Mouse (Mus musculus): ENCODE data around the gene Soat1. TPM values are rescaled to one million over a fixed set of nuclear protein-coding genes. Genes with fewer than 3 reads are reported as not detected.

Gene Soat1
- polyA plus RNA-seq, 1 experiment from 2014 or later: 11.7 TPM

DNA sequence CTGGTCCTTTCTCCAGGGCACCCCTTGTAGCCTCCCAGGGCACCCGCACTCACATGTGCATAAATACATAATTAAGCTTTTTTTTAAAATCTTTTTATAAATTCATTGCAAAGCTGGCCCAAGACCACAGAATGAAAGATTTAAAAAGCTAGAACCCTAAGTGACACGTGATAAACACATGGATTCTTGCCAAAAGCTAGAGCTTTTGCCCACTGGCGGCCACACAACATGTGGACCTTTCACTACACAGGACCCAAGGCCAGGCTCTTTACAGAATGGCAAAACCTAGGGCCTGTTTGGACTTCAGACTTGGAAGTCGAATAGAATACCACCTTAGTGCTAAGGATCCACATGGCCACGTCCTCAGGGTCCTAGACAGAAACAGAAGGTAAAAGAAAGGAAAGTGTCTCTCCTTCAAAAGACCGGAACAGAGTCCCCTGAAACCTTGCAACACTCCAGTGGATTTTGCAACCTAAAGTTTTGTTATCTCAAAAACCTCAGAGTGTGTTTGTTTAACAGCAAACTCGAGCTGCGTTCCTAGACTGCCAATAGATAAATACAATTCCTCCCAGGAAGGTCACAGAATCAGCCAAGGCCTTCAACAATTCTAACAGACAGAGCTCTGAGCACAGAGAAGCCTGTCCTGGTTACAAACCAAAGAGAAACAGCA is 15.6 kb downstream of the Soat1 start:
- H3K4me2 ChIP-seq (replicated peaks): no peak overlapping the region
- WGBS: 87% methylated on average over 8 of the region's 8 CpGs
- no peaks in the 10 kb centered on the region for H3K9me3 ChIP-seq (ENCODE audit: control insufficient read depth, low read length)
- ATAC-seq (ENCODE audit: low FRiP score): no peak
- no peaks in the 10 kb centered on the region for H3K27me3 ChIP-seq (ENCODE audit: control insufficient read depth, insufficient read depth, low read length)
- H3K27ac ChIP-seq: no peak overlapping the region
- no peak overlapping the region for H3K9ac ChIP-seq
- no peak for DNase-seq (ENCODE audit: low spot score)
- no peaks in the 10 kb centered on the region for H3K36me3 ChIP-seq (replicated peaks; ENCODE audit: control insufficient read depth, insufficient read depth)
- no peaks in the 10 kb centered on the region for H3K4me1 ChIP-seq (replicated peaks; ENCODE audit: control insufficient read depth, insufficient read depth, low read length)
- no peak overlapping the region for H3K4me3 ChIP-seq (replicated peaks; ENCODE audit: low read length)

DNA sequence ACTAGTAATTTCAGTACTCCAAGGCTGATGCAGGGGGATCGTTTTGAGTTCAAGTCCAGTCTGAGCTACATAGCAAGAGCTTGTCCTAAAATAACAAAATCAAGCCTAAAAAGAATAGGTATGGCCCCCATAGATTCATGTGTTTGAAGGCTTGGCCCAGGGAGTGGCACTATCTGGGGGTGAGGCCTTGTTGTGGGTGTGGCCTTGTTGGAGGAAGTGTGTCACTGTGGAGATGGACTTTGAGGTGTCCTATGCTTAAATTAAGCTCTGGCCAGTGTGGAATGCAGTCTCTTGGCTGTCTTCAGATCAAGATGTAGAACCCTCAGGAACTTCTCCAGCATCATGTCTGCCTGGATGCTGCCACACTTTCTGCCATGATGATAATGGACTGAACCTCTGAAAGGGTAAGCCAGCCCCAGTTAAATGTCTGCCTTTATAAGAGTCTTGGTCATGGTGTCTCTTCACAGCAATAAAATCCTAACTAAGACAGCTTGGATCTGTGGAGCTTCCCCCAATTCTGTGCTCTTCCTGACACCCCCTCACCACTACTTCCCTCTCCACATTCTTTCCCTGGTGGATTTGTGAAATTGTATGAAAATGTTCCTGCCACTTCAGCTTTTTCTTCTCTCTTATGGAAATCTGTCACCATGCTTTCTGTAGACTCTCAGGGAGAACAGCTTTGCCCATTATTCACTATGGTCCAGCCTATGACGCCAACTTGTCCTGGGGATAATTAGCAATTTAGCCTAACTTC is 18.9 kb downstream of the Soat1 start:
- Histone ChIP-seq H3K4me3 (replicated peaks; ENCODE audit: low read length) (no peak overlapping the region), H3K4me2 (replicated peaks) (no peak overlapping the region), H3K9me3 (ENCODE audit: control insufficient read depth, low read length) (no peaks in the 10 kb centered on the region), H3K4me1 (replicated peaks; ENCODE audit: control insufficient read depth, insufficient read depth, low read length) (no peaks in the 10 kb centered on the region), H3K27me3 (ENCODE audit: control insufficient read depth, insufficient read depth, low read length) (no peaks in the 10 kb centered on the region), H3K36me3 (replicated peaks; ENCODE audit: control insufficient read depth, insufficient read depth) (no peaks in the 10 kb centered on the region), H3K27ac (no peak overlapping the region), H3K9ac (no peak overlapping the region)
- WGBS: 89% methylated on average over 2 of the region's 2 CpGs
- ATAC-seq (ENCODE audit: low FRiP score): no peak
- no peak for DNase-seq (ENCODE audit: low spot score)

DNA sequence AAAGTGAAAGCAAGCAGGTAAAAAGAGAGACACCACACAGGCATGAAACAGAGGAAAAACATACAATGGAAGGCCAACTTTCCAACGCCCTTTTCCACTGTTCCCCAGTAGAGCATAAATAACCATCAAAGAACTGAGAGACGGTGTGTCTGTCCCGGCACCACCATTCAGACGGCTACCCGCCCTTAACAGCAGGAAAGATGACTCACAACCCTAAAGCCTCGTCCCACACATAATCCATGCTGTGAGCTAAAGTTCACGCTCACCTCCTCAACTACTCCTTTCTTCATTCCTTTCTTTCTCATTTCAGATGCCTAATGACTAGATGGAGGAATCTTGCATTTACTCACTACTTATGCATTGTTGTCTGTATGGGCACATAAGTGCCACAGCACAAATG is 19.7 kb downstream of the Soat1 start:
- no peak overlapping the region for H3K4me3 ChIP-seq (replicated peaks; ENCODE audit: low read length)

DNA sequence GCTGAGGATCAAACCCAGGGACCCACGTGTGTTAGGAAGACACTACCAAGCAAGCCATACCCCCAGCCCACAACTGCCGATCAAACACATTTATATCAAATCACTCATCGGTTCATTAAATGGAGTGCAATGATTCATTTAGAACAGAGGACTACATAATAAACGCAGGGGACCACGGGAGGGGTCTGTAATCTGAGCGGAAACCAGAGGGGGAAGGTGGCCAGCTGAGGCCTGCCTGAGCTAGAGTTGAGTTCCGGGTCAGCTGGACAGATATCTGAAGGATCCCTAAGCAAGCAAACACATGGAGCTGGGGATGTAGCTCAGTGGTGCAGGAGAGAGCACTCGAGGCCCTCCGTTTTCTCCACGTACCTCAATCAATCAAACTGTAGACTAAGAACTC is 20.3 kb downstream of the Soat1 start:
- 78% methylated on average over 10 of the region's 10 CpGs for WGBS
- ATAC-seq (ENCODE audit: low FRiP score) (no peak), DNase-seq (ENCODE audit: low spot score) (no peak)
- no peaks in the 10 kb centered on the region for H3K27me3 ChIP-seq (ENCODE audit: control insufficient read depth, insufficient read depth, low read length)
- H3K36me3 ChIP-seq (replicated peaks; ENCODE audit: control insufficient read depth, insufficient read depth): no peaks in the 10 kb centered on the region
- H3K4me3 ChIP-seq (replicated peaks; ENCODE audit: low read length): no peak overlapping the region
- no peak overlapping the region for H3K27ac ChIP-seq
- no peaks in the 10 kb centered on the region for H3K4me1 ChIP-seq (replicated peaks; ENCODE audit: control insufficient read depth, insufficient read depth, low read length)
- no peak overlapping the region for H3K9ac ChIP-seq
- no peaks in the 10 kb centered on the region for H3K9me3 ChIP-seq (ENCODE audit: control insufficient read depth, low read length)
- H3K4me2 ChIP-seq (replicated peaks): no peak overlapping the region

More for the DNA sequence above, 19.7 kb downstream of the Soat1 start:
- no peak overlapping the region for H3K4me2 ChIP-seq (replicated peaks)
- H3K9me3 ChIP-seq (ENCODE audit: control insufficient read depth, low read length): no peaks in the 10 kb centered on the region
- H3K36me3 ChIP-seq (replicated peaks; ENCODE audit: control insufficient read depth, insufficient read depth): no peaks in the 10 kb centered on the region
- ATAC-seq (ENCODE audit: low FRiP score) (no peak), DNase-seq (ENCODE audit: low spot score) (no peak)
- WGBS: 66% methylated on average over 7 of the region's 7 CpGs
- no peaks in the 10 kb centered on the region for H3K27me3 ChIP-seq (ENCODE audit: control insufficient read depth, insufficient read depth, low read length)
- no peak overlapping the region for H3K27ac ChIP-seq
- H3K9ac ChIP-seq: no peak overlapping the region
- no peaks in the 10 kb centered on the region for H3K4me1 ChIP-seq (replicated peaks; ENCODE audit: control insufficient read depth, insufficient read depth, low read length)

DNA sequence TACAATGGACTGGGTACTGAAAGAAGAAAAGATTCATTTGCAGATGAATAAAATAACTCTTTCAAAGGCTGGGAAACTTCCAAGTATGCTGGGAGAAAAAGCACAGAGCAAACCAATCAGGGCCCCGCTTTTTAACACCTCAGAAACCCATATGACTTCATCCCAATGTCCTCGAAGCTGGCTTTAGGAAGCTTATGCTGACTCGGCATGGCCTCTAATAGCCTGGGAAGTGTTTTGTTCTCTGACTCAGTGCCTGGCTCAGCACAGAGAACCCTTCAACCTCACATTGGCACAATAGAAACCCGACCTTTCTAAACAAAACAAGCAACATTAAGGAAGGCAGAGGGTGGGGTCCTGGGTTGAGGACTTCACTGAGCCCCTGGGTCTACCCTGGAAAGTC is 23.7 kb downstream of the Soat1 start:
- Histone ChIP-seq H3K4me1 (replicated peaks; ENCODE audit: control insufficient read depth, insufficient read depth, low read length) (no peaks in the 10 kb centered on the region), H3K4me2 (replicated peaks) (no peak overlapping the region), H3K36me3 (replicated peaks; ENCODE audit: control insufficient read depth, insufficient read depth) (no peaks in the 10 kb centered on the region), H3K4me3 (replicated peaks; ENCODE audit: low read length) (no peak overlapping the region), H3K9ac (no peak overlapping the region), H3K27me3 (ENCODE audit: control insufficient read depth, insufficient read depth, low read length) (no peaks in the 10 kb centered on the region), H3K27ac (no peak overlapping the region), H3K9me3 (ENCODE audit: control insufficient read depth, low read length) (no peaks in the 10 kb centered on the region)
- 36% methylated on average over 4 of the region's 4 CpGs for WGBS
- no peak for ATAC-seq (ENCODE audit: low FRiP score)
- no peak for DNase-seq (ENCODE audit: low spot score)

DNA sequence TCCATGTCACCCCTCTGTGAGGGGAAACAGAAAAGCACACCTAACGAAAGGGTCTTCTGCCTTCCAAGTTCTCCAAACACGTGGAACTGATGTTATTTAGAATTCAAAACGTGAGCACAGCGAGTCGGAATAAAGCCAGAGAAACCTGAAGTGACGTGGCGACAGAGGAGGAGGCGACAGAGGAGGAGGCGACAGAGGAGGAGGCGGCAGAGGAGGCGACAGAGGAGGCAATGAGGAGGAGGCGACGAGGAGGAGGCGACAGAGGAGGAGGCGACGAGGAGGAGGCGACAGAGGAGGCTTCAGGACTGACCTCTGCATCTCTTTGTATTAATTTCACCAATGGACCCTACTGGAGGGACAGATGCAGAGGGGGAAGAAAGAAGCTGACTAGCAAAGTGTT is 24.4 kb downstream of the Soat1 start:
- Histone ChIP-seq H3K9me3 (ENCODE audit: control insufficient read depth, low read length) (no peaks in the 10 kb centered on the region), H3K27me3 (ENCODE audit: control insufficient read depth, insufficient read depth, low read length) (no peaks in the 10 kb centered on the region), H3K4me2 (replicated peaks) (no peak overlapping the region), H3K36me3 (replicated peaks; ENCODE audit: control insufficient read depth, insufficient read depth) (no peaks in the 10 kb centered on the region), H3K27ac (no peak overlapping the region), H3K9ac (no peak overlapping the region), H3K4me3 (replicated peaks; ENCODE audit: low read length) (no peak overlapping the region), H3K4me1 (replicated peaks; ENCODE audit: control insufficient read depth, insufficient read depth, low read length) (no peaks in the 10 kb centered on the region)
- no peak for DNase-seq (ENCODE audit: low spot score)
- 77% methylated on average over 17 of the region's 17 CpGs for WGBS
- no peak for ATAC-seq (ENCODE audit: low FRiP score)

DNA sequence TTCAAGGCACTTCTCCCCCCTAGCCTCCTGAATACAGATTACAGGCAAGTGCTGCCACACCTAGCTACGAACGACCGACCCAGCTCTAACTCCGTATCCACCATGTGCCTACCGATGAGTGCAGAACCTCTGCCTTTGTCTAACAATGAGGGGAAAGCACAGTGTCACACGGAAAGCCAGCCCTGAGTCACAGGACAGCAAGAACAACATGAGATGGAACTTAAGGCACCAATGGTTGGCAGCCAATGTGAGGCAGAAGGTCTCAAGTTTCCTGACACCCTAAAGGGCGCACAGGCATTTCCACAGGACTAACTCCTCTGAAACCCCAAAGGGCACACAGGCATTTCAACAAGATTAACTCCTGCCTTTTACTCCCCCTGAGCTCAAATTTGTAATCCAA is 25.0 kb downstream of the Soat1 start:
- Histone ChIP-seq H3K36me3 (replicated peaks; ENCODE audit: control insufficient read depth, insufficient read depth) (no peaks in the 10 kb centered on the region), H3K9ac (no peak overlapping the region), H3K27ac (no peak overlapping the region), H3K4me1 (replicated peaks; ENCODE audit: control insufficient read depth, insufficient read depth, low read length) (no peaks in the 10 kb centered on the region), H3K4me2 (replicated peaks) (no peak overlapping the region), H3K4me3 (replicated peaks; ENCODE audit: low read length) (no peak overlapping the region), H3K9me3 (ENCODE audit: control insufficient read depth, low read length) (no peaks in the 10 kb centered on the region), H3K27me3 (ENCODE audit: control insufficient read depth, insufficient read depth, low read length) (no peaks in the 10 kb centered on the region)
- WGBS: 91% methylated on average over 7 of the region's 7 CpGs
- DNase-seq (ENCODE audit: low spot score): no peak
- ATAC-seq (ENCODE audit: low FRiP score): no peak

DNA sequence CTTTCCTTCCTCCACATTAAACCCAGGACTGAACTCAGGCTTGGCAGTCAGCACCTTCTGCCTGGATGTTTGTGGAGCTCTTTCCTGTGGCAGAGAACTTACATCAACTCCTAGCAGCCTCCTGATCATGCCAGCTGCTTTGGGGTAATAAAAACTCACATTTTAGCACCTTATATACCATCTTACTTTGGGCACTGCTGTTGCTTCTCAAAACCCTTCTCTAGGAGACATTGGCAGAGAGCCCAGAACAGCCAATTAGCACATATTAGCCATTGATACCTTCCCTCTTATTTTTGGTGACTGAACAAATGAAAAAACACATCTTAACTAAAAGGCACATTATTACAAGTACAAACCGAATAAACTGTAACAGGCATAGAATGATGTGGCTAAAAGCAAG is 29.1 kb downstream of the Soat1 start:
- no peak overlapping the region for H3K9ac ChIP-seq
- H3K36me3 ChIP-seq (replicated peaks; ENCODE audit: control insufficient read depth, insufficient read depth): peaks cover 12% of the 10 kb centered on the region
- no peaks in the 10 kb centered on the region for H3K9me3 ChIP-seq (ENCODE audit: control insufficient read depth, low read length)
- H3K27ac ChIP-seq: no peak overlapping the region
- DNase-seq (ENCODE audit: low spot score): no peak
- 74% methylated on average over 1 of the region's 1 CpGs for WGBS
- no peak overlapping the region for H3K4me2 ChIP-seq (replicated peaks)
- H3K27me3 ChIP-seq (ENCODE audit: control insufficient read depth, insufficient read depth, low read length): no peaks in the 10 kb centered on the region
- ATAC-seq (ENCODE audit: low FRiP score): no peak
- no peaks in the 10 kb centered on the region for H3K4me1 ChIP-seq (replicated peaks; ENCODE audit: control insufficient read depth, insufficient read depth, low read length)
- H3K4me3 ChIP-seq (replicated peaks; ENCODE audit: low read length): no peak overlapping the region

DNA sequence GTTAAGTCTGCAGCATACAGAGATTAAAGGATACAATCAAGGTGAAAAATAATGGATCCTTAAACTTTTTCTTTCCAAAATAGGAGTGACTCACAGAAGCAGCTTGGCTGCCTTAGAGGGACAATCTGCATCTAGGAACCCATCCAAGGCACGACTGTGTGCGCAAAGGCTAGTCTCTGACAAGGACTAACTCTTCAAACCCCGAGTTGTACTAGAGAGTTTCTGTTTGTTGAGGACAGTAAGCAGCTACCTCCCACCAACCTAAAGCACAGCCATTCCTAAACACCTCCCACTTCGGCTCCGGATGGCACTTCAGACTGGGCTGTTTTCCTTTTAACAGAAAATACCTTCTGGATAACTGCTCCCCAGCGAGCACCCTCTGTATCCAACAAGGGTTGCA is 31.4 kb downstream of the Soat1 start:
- Histone ChIP-seq H3K4me3 (replicated peaks; ENCODE audit: low read length) (no peak overlapping the region), H3K36me3 (replicated peaks; ENCODE audit: control insufficient read depth, insufficient read depth) (peaks cover 28% of the 10 kb centered on the region), H3K9me3 (ENCODE audit: control insufficient read depth, low read length) (no peaks in the 10 kb centered on the region), H3K9ac (no peak overlapping the region), H3K27me3 (ENCODE audit: control insufficient read depth, insufficient read depth, low read length) (no peaks in the 10 kb centered on the region), H3K4me1 (replicated peaks; ENCODE audit: control insufficient read depth, insufficient read depth, low read length) (no peaks in the 10 kb centered on the region), H3K27ac (no peak overlapping the region), H3K4me2 (replicated peaks) (no peak overlapping the region)
- ATAC-seq (ENCODE audit: low FRiP score): no peak
- 91% methylated on average over 6 of the region's 6 CpGs for WGBS
- DNase-seq (ENCODE audit: low spot score): no peak
